In genomic region chr2:114089862-114090261, GRCm38 (mm10) we compare ENCODE assay signal across 14 mouse cellular contexts. TPM values are rescaled to one million over a fixed set of nuclear protein-coding genes. Genes with fewer than 3 reads are reported as not detected.
DNase-seq lines count a peak whose midpoint lies in the region; ATAC-seq and TF ChIP-seq lines count a peak whose summit lies in the region.
"Had no signal": no experiment of that assay in that cellular context is flagged by ENCODE, and none has a peak within 500 bp of the region (broad histone marks: within the 10 kb centered on the region; RNA-seq: fewer than 3 reads in every experiment).

No protein-coding gene starts in this region.

- H3K27me3 ChIP-seq in kidney, adult 2 months (replicated peaks; ENCODE audit: control insufficient read depth, insufficient read depth, low read length): no peaks in the 10 kb centered on the region
- H3K27me3 ChIP-seq in liver, embryonic 16.5 days (ENCODE audit: control insufficient read depth, insufficient read depth, low read depth, low read length): no peaks in the 10 kb centered on the region
- no peaks in the 10 kb centered on the region for H3K27me3 ChIP-seq in liver, postnatal 0 days (ENCODE audit: insufficient read depth, low read length)
- H3K27me3 ChIP-seq: limb, embryonic 15.5 days; midbrain, embryonic 13.5 days had no signal

- 78% methylated on average over 3 of the region's 3 CpGs for WGBS in kidney, adult 2 months
- WGBS in liver, embryonic 16.5 days (ENCODE audit: insufficient replicate concordance): 70% methylated on average over 3 of the region's 3 CpGs
- 69% methylated on average over 3 of the region's 3 CpGs for WGBS in liver, postnatal 0 days (ENCODE audit: insufficient replicate concordance)

- TF ChIP-seq EP300 in liver, postnatal 0 days (IDR thresholded peaks at IDR 0.05; ENCODE audit: low read depth): peak; percentile 77

- ATAC-seq in liver, embryonic 16.5 days (ENCODE audit: low read depth): peak; percentile 76
- ATAC-seq in liver, postnatal 0 days: peak; percentile 96
- ATAC-seq: forebrain, embryonic 14.5 days; midbrain, embryonic 13.5 days had no signal

- H3K9ac ChIP-seq in liver, embryonic 16.5 days (ENCODE audit: low read depth, low read length): no peak overlapping the region
- no peak overlapping the region for H3K9ac ChIP-seq in liver, postnatal 0 days (replicated peaks)
- H3K9ac ChIP-seq: limb, embryonic 15.5 days; midbrain, embryonic 13.5 days had no signal

- TF ChIP-seq CTCF in kidney, adult 2 months (conservative IDR thresholded peaks at IDR 0.05; ENCODE audit: insufficient read depth, insufficient read length, low read depth, low read length): no peak
- no peak for TF ChIP-seq CTCF in liver, postnatal 0 days (IDR thresholded peaks at IDR 0.05; ENCODE audit: low read depth)

- no peaks in the 10 kb centered on the region for H3K36me3 ChIP-seq in kidney, adult 2 months (ENCODE audit: control insufficient read depth, insufficient read depth, low read length)
- no peaks in the 10 kb centered on the region for H3K36me3 ChIP-seq in liver, embryonic 16.5 days (ENCODE audit: control insufficient read depth, insufficient read depth)
- no peaks in the 10 kb centered on the region for H3K36me3 ChIP-seq in liver, postnatal 0 days (replicated peaks; ENCODE audit: insufficient read depth, low read length)
- H3K36me3 ChIP-seq: limb, embryonic 15.5 days; midbrain, embryonic 13.5 days had no signal

- no peak for TF ChIP-seq POLR2A in kidney, adult 2 months (IDR thresholded peaks at IDR 0.05; ENCODE audit: low read depth, low read length)

- no peaks in the 10 kb centered on the region for H3K9me3 ChIP-seq in liver, embryonic 16.5 days (replicated peaks; ENCODE audit: control insufficient read depth, low read length)
- no peaks in the 10 kb centered on the region for H3K9me3 ChIP-seq in liver, postnatal 0 days (ENCODE audit: low read length)
- H3K9me3 ChIP-seq: limb, embryonic 15.5 days; midbrain, embryonic 13.5 days had no signal

- no peaks in the 10 kb centered on the region for H3K4me1 ChIP-seq in kidney, adult 2 months (ENCODE audit: control insufficient read depth, insufficient read depth, low read length)
- H3K4me1 ChIP-seq in liver, embryonic 16.5 days (ENCODE audit: control insufficient read depth, low read depth, low read length): no peaks in the 10 kb centered on the region
- H3K4me1 ChIP-seq in liver, postnatal 0 days (ENCODE audit: insufficient read depth): no peaks in the 10 kb centered on the region
- H3K4me1 ChIP-seq: limb, embryonic 15.5 days had no signal

- H3K4me3 ChIP-seq in kidney, adult 2 months (ENCODE audit: insufficient read depth, low read depth, low read length): no peak overlapping the region
- H3K4me3 ChIP-seq in liver, embryonic 16.5 days (ENCODE audit: low read depth, low read length): no peak overlapping the region
- no peak overlapping the region for H3K4me3 ChIP-seq in liver, postnatal 0 days (ENCODE audit: low read depth, low read length)
- H3K4me3 ChIP-seq: limb, embryonic 15.5 days; midbrain, embryonic 13.5 days had no signal

- no peak overlapping the region for H3K4me2 ChIP-seq in liver, embryonic 16.5 days (ENCODE audit: low read depth, low read length)
- no peak overlapping the region for H3K4me2 ChIP-seq in liver, postnatal 0 days (ENCODE audit: low read depth, low read length)
- H3K4me2 ChIP-seq: heart, embryonic 11.5 days; limb, embryonic 15.5 days; midbrain, embryonic 13.5 days had no signal

- H3K27ac ChIP-seq in kidney, adult 2 months (ENCODE audit: insufficient read depth, low read depth, low read length): no peak overlapping the region
- H3K27ac ChIP-seq in liver, embryonic 16.5 days (ENCODE audit: low read length): no peak overlapping the region
- peak overlapping the region; percentile 17; the same call in 1 of the 2 replicates for H3K27ac ChIP-seq in liver, postnatal 0 days (ENCODE audit: low read depth)
- H3K27ac ChIP-seq: limb, embryonic 15.5 days; midbrain, embryonic 13.5 days had no signal

- peak; percentile 7 for DNase-seq in adrenal gland, adult 2 months
- no peak for DNase-seq in adrenal gland, adult (ENCODE audit: inconsistent age in 2 of 2, low spot score in 1 of 2)
- peak; percentile 70 for DNase-seq in kidney, adult 2 months
- DNase-seq in kidney, postnatal 4 days: no peak
- no peak for DNase-seq in liver
- peak; percentile 23 for DNase-seq in liver, postnatal 0 days
- no peak for DNase-seq in testis, postnatal 10 days (ENCODE audit: low spot score)
- DNase-seq: adrenal gland, postnatal 10 days had no signal

RNA-seq across cellular contexts. Expression of gene Actc1, which starts 36.5 kb away (rescaled TPM):
- total RNA-seq in adrenal gland, adult 2 months (2021): not detected
- polyA plus RNA-seq in adrenal gland, adult 2 months (2012; rRNA removed): 0.10 and 0.11 TPM in 2 replicates
- 4.1 and 4.5 TPM in 2 replicates for polyA plus RNA-seq in kidney, adult 2 months (2012; rRNA removed)
- 36.4 and 80.5 TPM in 2 replicates for polyA plus RNA-seq in liver, embryonic 16.5 days (2015; fragmentation: Nextera tagmentation; extraction: Ambion mirVana)
- polyA plus RNA-seq in liver, postnatal 0 days (2015; fragmentation: Nextera tagmentation; extraction: Ambion mirVana): 1.1 and 12.1 TPM in 2 replicates
- total RNA-seq: hematopoietic stem cell, adult 5-6 weeks had no signal

Comparison
In these comparisons a context has a peak if more than half of its experiments do, and no peak if none do; other contexts are left out.
1. DNase-seq: peak in adrenal gland, adult 2 months (single experiment), kidney, adult 2 months (single experiment) and liver, postnatal 0 days (single experiment); none in adrenal gland, adult (0 of 2), kidney, postnatal 4 days (0 of 2), liver (single experiment) and testis, postnatal 10 days (single experiment).